Mouse (Mus musculus): ENCODE results near the gene Sec14l5. TPM values are rescaled to one million over a fixed set of nuclear protein-coding genes. Genes with fewer than 3 reads are reported as not detected.

The Sec14l5 gene
- polyA plus RNA-seq, 1 experiment from 2014 or later: 0.33 TPM

GRCm38 (mm10) chr16:5134623-5135330 is 12.1 kb upstream of the Sec14l5 start:
- Histone ChIP-seq H3K9ac (no peak overlapping the region), H3K4me1 (peaks cover 8% of the 10 kb centered on the region), H3K4me3 (replicated peaks) (no peak overlapping the region), H3K4me2 (no peak overlapping the region), H3K27me3 (peaks cover 55% of the 10 kb centered on the region), H3K27ac (no peak overlapping the region), H3K9me3 (no peaks in the 10 kb centered on the region), H3K36me3 (replicated peaks) (no peaks in the 10 kb centered on the region)
- WGBS: 82% methylated on average over 14 of the region's 14 CpGs
- ATAC-seq (ENCODE audit: low FRiP score): no peak

- no peaks in the 10 kb centered on the region for H3K9me3 ChIP-seq
- no peak overlapping the region for H3K9ac ChIP-seq
- H3K27me3 ChIP-seq: peaks cover 46% of the 10 kb centered on the region
- 82% methylated on average over 8 of the region's 8 CpGs for WGBS
- H3K4me1 ChIP-seq: peaks cover 8% of the 10 kb centered on the region
- H3K4me2 ChIP-seq: no peak overlapping the region
- ATAC-seq (ENCODE audit: low FRiP score): no peak
- H3K36me3 ChIP-seq (replicated peaks): no peaks in the 10 kb centered on the region
- no peak overlapping the region for H3K4me3 ChIP-seq (replicated peaks)
- no peak overlapping the region for H3K27ac ChIP-seq
These were observed 11.2 kb upstream of the Sec14l5 start for GRCm38 (mm10) chr16:5135551-5136261.

GRCm38 (mm10) chr16:5136505-5136904 is 10.4 kb upstream of the Sec14l5 start:
- Histone ChIP-seq H3K4me1 (peaks cover 8% of the 10 kb centered on the region), H3K4me3 (replicated peaks) (no peak overlapping the region), H3K4me2 (no peak overlapping the region), H3K9ac (no peak overlapping the region), H3K9me3 (no peaks in the 10 kb centered on the region), H3K27me3 (peaks cover 38% of the 10 kb centered on the region), H3K36me3 (replicated peaks) (no peaks in the 10 kb centered on the region), H3K27ac (no peak overlapping the region)
- 36% methylated on average over 4 of the region's 4 CpGs for WGBS
- no peak for ATAC-seq (ENCODE audit: low FRiP score)

DNA sequence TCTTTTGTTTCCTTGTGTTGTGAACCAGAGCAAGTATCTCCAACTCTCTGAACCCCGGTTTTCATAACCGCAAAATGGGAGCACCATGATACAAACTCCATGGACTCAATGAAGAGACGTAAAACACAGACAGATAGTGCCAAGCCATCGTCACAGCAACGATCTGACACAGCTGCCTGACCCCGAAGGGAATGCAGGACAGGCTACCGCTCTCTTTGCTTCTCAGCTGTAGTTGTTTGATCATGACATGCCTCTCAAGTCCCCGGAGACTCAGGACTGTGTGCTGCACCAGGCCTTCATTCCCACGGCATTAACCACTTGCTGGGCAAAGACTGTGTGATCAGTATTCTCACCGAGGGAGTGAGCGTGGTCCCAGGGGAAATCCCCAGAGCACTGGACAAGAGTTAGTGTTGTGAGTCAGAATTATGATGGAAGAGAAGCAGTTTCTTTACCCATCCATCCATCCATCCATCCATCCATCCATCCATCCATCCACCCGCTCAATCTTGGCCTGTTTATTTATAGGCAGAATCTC is 9.8 kb upstream of the Sec14l5 start:
- Histone ChIP-seq H3K36me3 (replicated peaks) (no peaks in the 10 kb centered on the region), H3K4me3 (replicated peaks) (no peak overlapping the region), H3K9me3 (no peaks in the 10 kb centered on the region), H3K27me3 (peaks cover 32% of the 10 kb centered on the region), H3K27ac (no peak overlapping the region), H3K4me2 (no peak overlapping the region), H3K9ac (no peak overlapping the region), H3K4me1 (peaks cover 6% of the 10 kb centered on the region)
- 88% methylated on average over 12 of the region's 12 CpGs for WGBS
- no peak for ATAC-seq (ENCODE audit: low FRiP score)

DNA sequence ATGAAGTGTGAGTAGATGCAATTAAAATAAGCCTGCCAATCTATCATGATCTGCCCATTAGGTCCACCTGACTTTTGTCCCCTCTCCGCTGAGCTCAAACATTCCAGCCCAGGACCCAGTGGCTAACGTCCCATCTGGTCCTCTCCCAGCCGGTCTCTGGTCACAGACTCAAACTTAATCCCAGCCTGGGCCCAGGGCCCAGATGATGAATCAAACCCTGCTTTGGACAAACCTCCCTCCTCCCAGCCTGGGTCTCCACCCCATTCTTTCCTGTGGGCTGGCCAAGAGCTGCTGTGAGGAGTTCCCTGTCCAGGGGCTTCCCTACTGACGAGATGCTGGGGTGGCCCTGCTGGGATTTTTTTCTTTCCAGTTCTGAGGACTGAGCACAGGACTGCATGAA is 7.2 kb upstream of the Sec14l5 start:
- Histone ChIP-seq H3K36me3 (replicated peaks) (no peaks in the 10 kb centered on the region), H3K9ac (no peak overlapping the region), H3K4me3 (replicated peaks) (no peak overlapping the region), H3K9me3 (no peaks in the 10 kb centered on the region), H3K4me2 (no peak overlapping the region), H3K4me1 (no peaks in the 10 kb centered on the region), H3K27me3 (peaks cover 5% of the 10 kb centered on the region), H3K27ac (no peak overlapping the region)
- no peak for ATAC-seq (ENCODE audit: low FRiP score)
- 48% methylated on average over 4 of the region's 4 CpGs for WGBS

- Histone ChIP-seq H3K27me3 (peaks cover 30% of the 10 kb centered on the region), H3K27ac (no peak overlapping the region), H3K4me1 (peaks cover 17% of the 10 kb centered on the region), H3K4me3 (replicated peaks) (no peak overlapping the region), H3K4me2 (peak overlapping the region; percentile 65), H3K36me3 (replicated peaks) (no peaks in the 10 kb centered on the region), H3K9ac (no peak overlapping the region), H3K9me3 (no peaks in the 10 kb centered on the region)
- 1% methylated on average over 7 of the region's 7 CpGs for WGBS
- ATAC-seq (ENCODE audit: low FRiP score): peak; percentile 77
These were observed 1.3 kb upstream of the Sec14l5 start for GRCm38 (mm10) chr16:5145570-5145969.

- peaks cover 30% of the 10 kb centered on the region for H3K27me3 ChIP-seq
- peak; percentile 86 for ATAC-seq (ENCODE audit: low FRiP score)
- peaks cover 17% of the 10 kb centered on the region for H3K4me1 ChIP-seq
- H3K36me3 ChIP-seq (replicated peaks): no peaks in the 10 kb centered on the region
- H3K27ac ChIP-seq: no peak overlapping the region
- no peaks in the 10 kb centered on the region for H3K9me3 ChIP-seq
- H3K4me3 ChIP-seq (replicated peaks): peak overlapping the region; percentile 36
- H3K9ac ChIP-seq: peak overlapping the region; percentile 18; the same call in 1 of the 2 replicates
- H3K4me2 ChIP-seq: peak overlapping the region; percentile 65
- 2% methylated on average over 26 of the region's 26 CpGs for WGBS
These were observed 407 bp upstream of the Sec14l5 start for GRCm38 (mm10) chr16:5146367-5147036.

DNA sequence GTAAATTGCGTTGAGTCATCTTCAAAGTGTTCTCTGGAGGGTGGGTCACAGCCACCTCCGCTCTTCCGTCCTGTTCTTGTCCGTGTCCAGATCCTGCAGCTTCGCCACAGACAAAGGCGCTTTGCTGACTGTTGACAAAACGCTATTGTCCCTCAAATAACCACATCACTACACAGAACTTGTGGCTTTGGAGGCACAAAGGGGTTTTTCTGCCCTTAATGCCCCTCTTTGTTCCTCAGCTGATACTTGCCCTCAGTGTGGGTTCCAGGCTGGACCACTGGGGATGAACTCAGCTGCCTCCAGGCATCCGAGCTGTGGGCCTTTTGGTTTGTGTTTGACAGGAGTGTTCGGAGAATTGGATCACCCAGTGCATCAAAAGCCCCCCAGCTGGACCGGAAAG is 3.6 kb downstream of the Sec14l5 start:
- Histone ChIP-seq H3K27ac (no peak overlapping the region), H3K4me3 (replicated peaks) (no peak overlapping the region), H3K4me2 (no peak overlapping the region), H3K36me3 (replicated peaks) (no peaks in the 10 kb centered on the region), H3K4me1 (peaks cover 24% of the 10 kb centered on the region), H3K9me3 (no peaks in the 10 kb centered on the region), H3K9ac (no peak overlapping the region), H3K27me3 (peaks cover 37% of the 10 kb centered on the region)
- WGBS: 64% methylated on average over 10 of the region's 10 CpGs
- ATAC-seq (ENCODE audit: low FRiP score): no peak

- Histone ChIP-seq H3K27ac (no peak overlapping the region; the same call in 1 of the 2 replicates), H3K4me2 (no peak overlapping the region), H3K27me3 (peaks cover 17% of the 10 kb centered on the region), H3K9me3 (no peaks in the 10 kb centered on the region), H3K36me3 (replicated peaks) (no peaks in the 10 kb centered on the region), H3K9ac (no peak overlapping the region), H3K4me1 (peaks cover 7% of the 10 kb centered on the region), H3K4me3 (replicated peaks) (no peak overlapping the region)
- WGBS: 25% methylated on average over 6 of the region's 6 CpGs
- no peak for ATAC-seq (ENCODE audit: low FRiP score)
These were observed 6.6 kb downstream of the Sec14l5 start for GRCm38 (mm10) chr16:5153299-5154026.

DNA sequence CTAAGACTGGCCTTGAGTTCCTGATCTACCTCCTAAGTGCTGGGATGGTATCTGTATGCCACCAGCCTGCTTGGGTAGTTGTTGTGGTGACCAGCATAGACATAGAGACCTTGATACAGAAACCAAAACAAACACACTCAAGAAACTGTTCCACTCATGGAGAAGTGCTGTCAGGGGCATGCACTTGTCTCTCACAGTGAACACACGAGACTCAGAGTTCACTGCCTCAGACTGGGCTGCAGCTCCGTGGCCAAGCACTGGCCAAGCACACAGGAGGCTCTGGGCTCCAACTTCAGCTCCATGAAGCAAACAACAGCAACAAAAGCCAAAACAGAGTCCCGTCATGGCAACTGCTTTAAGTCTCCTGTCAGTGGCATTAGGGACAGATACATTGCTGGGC is 8.1 kb downstream of the Sec14l5 start:
- no peak overlapping the region for H3K4me3 ChIP-seq (replicated peaks)
- no peak overlapping the region for H3K4me2 ChIP-seq
- no peak overlapping the region for H3K27ac ChIP-seq
- ATAC-seq (ENCODE audit: low FRiP score): no peak
- peaks cover 14% of the 10 kb centered on the region for H3K27me3 ChIP-seq
- peaks cover 7% of the 10 kb centered on the region for H3K4me1 ChIP-seq
- H3K9me3 ChIP-seq: no peaks in the 10 kb centered on the region
- WGBS: 65% methylated on average over 3 of the region's 3 CpGs
- H3K36me3 ChIP-seq (replicated peaks): no peaks in the 10 kb centered on the region
- H3K9ac ChIP-seq: no peak overlapping the region

DNA sequence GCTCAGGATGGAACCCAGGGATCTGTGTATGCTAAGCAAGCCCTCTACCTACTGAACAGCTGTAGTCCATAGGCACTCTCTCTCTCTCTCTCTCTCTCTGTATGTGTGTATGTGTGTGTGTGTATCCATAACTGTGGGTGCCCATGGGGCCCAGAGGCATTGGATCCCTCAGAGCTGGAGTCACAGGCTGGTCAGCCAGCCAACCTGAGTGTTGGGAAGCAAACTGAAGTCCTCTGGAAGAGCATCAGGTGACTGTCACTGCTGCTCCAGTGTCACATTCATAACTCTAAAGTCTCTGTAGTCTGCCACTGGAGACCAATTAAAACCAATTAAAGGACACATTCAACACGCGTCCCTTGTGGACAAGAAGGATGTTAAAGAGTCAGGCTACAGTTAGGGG is 9.6 kb downstream of the Sec14l5 start:
- no peak overlapping the region for H3K27ac ChIP-seq
- peaks cover 7% of the 10 kb centered on the region for H3K4me1 ChIP-seq
- no peak overlapping the region for H3K4me3 ChIP-seq (replicated peaks)
- H3K9ac ChIP-seq: no peak overlapping the region
- no peaks in the 10 kb centered on the region for H3K9me3 ChIP-seq
- ATAC-seq (ENCODE audit: low FRiP score): no peak
- H3K36me3 ChIP-seq (replicated peaks): no peaks in the 10 kb centered on the region
- H3K27me3 ChIP-seq: peaks cover 16% of the 10 kb centered on the region
- no peak overlapping the region for H3K4me2 ChIP-seq
- 63% methylated on average over 2 of the region's 2 CpGs for WGBS

DNA sequence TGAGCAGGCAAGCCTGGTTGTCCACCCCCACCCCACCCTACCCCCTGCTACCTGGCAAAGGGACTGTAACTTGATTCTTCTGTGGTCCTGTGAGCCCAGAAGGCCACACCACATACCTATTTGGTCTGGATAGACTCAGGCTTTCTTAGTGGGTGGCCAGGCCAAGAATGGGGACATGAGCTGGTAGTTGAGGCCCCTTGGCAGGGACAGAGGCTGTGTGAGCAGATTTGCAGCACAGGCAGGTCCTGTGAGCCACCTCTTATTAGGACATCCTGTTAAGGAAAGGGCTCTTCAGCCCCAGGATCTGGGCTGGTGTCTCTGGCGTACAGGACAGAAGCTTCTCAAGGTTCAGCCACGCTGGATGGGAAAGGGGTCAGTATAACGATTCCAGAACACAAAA is 10.2 kb downstream of the Sec14l5 start:
- Histone ChIP-seq H3K9me3 (no peaks in the 10 kb centered on the region), H3K4me3 (replicated peaks) (no peak overlapping the region), H3K27me3 (peaks cover 16% of the 10 kb centered on the region), H3K4me2 (no peak overlapping the region), H3K4me1 (peaks cover 7% of the 10 kb centered on the region), H3K27ac (no peak overlapping the region), H3K9ac (no peak overlapping the region), H3K36me3 (replicated peaks) (no peaks in the 10 kb centered on the region)
- WGBS: 86% methylated on average over 3 of the region's 3 CpGs
- no peak for ATAC-seq (ENCODE audit: low FRiP score)

Measured in forebrain, embryonic 12.5 days (tissue).